Mouse (Mus musculus) WW6 (cell line): ENCODE measurements around the gene Rpl12.

Source experiments
- DNase-seq: peaks from one replicate; pipeline ENCODE4 v3.0.0-alpha.2; 2013; ENCODE audit warnings: low read depth, low spot score

Gene Rpl12

GRCm38 (mm10) chr2:32961192-32961995, at the start of gene Rpl12, which contains the start of gene Lrsam1:
Gene Rpl12, plus strand, starts transcription at chr2:32961559.
Gene Lrsam1, minus strand, starts transcription at chr2:32961614.
- DNase-seq: peak; percentile 74

- DNase-seq: no peak
Observed at GRCm38 (mm10) chr2:32911639-32912182, 49.6 kb upstream of the Rpl12 start.

- DNase-seq: peak; percentile 71
Observed at GRCm38 (mm10) chr2:32912210-32912804, 49.1 kb upstream of the Rpl12 start.

GRCm38 (mm10) chr2:32914362-32914761, 47.0 kb upstream of the Rpl12 start:
- DNase-seq: no peak

- DNase-seq: no peak
Observed at GRCm38 (mm10) chr2:32914896-32915295, 46.5 kb upstream of the Rpl12 start.

GRCm38 (mm10) chr2:32917526-32917925, 43.8 kb upstream of the Rpl12 start:
- DNase-seq: no peak

- no peak for DNase-seq
Observed at GRCm38 (mm10) chr2:32918391-32918790, 43.0 kb upstream of the Rpl12 start.

GRCm38 (mm10) chr2:32921235-32921634, 40.1 kb upstream of the Rpl12 start:
- DNase-seq: no peak

- DNase-seq: no peak
Observed at GRCm38 (mm10) chr2:32921801-32922380, 39.5 kb upstream of the Rpl12 start.

- no peak for DNase-seq
Observed at GRCm38 (mm10) chr2:32922564-32922963, 38.8 kb upstream of the Rpl12 start.

- no peak for DNase-seq
Observed at GRCm38 (mm10) chr2:32923551-32924250, 37.7 kb upstream of the Rpl12 start.

GRCm38 (mm10) chr2:32924306-32924844, 37.0 kb upstream of the Rpl12 start:
- no peak for DNase-seq

GRCm38 (mm10) chr2:32926330-32927075, 34.9 kb upstream of the Rpl12 start:
- no peak for DNase-seq

- DNase-seq: no peak
Observed at GRCm38 (mm10) chr2:32927624-32928234, 33.6 kb upstream of the Rpl12 start.

GRCm38 (mm10) chr2:32928235-32928946, 33.0 kb upstream of the Rpl12 start:
- DNase-seq: peak; percentile 69

- no peak for DNase-seq
Observed at GRCm38 (mm10) chr2:32928947-32929829, 32.2 kb upstream of the Rpl12 start.

GRCm38 (mm10) chr2:32931730-32932129, 29.6 kb upstream of the Rpl12 start:
- no peak for DNase-seq

- DNase-seq: no peak
Observed at GRCm38 (mm10) chr2:32938741-32939140, 22.6 kb upstream of the Rpl12 start.

GRCm38 (mm10) chr2:32939418-32939817, 21.9 kb upstream of the Rpl12 start:
- DNase-seq: peak; percentile 83
